Mouse (Mus musculus): ENCODE data around the gene Ddx41.

- TF ChIP-seq POLR2A (IDR thresholded peaks at IDR 0.05; ENCODE audit: insufficient read depth, low read length) = no peak
- TF ChIP-seq CTCF (IDR thresholded peaks at IDR 0.05; ENCODE audit: low read depth, low read length) = peak; percentile 20
Measured at GRCm38 (mm10) chr13:55510668-55511491, 25.6 kb downstream of the Ddx41 start.
